Mouse (Mus musculus): Measurements from ENCODE around the gene Dnah12.

DNA sequence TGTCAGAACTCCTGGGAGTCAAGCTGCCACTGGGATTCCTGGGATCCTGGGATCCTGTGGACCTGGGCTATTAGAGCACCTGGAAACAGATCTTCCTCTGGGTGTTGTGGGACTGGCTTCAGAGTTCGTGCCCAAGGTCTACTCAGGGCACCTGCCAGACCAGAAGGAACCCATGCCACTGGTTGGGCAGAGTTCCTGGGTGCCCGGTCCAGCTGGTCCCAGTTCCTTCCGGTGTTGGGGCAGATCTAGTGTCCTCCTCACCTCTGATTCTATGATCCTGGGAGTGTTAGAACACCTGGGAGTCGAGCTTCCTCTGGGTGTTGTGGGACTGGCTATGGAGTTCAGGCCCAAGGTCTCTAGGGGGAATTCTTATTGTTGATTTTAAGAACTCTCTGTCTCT lies 214.3 kb downstream of the Dnah12 start:
- TF ChIP-seq EP300 (IDR thresholded peaks at IDR 0.05; ENCODE audit: low read depth): no peak
- no peak for TF ChIP-seq CTCF (IDR thresholded peaks at IDR 0.05; ENCODE audit: low read depth)
